Mouse (Mus musculus): Measurements from ENCODE around the gene Rcan2.

Gene Rcan2

DNA sequence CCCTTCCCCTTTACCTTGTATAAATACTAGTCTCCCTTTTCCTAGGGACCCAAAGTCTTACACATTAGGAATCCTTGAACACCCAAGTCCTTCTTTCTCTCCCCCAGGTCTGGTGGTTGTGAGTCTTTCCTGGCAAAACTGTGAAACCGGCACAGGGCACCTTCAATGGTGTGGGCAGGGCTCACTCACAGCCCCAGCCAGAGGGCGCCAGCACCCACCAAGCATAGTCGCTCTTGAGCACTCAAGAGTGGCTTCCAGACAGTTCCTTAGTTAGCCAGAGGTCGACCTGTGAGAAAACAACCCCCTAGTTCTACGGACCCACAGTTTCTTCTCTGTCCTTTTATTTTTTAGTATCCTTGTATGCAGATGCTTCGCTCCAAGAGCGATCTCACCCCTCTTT, at the start of gene Rcan2:
Rcan2 (plus strand) TSS at position 275 of the 400 bp plus-strand sequence.
- no peak for DNase-seq (ENCODE audit: low spot score)

DNA sequence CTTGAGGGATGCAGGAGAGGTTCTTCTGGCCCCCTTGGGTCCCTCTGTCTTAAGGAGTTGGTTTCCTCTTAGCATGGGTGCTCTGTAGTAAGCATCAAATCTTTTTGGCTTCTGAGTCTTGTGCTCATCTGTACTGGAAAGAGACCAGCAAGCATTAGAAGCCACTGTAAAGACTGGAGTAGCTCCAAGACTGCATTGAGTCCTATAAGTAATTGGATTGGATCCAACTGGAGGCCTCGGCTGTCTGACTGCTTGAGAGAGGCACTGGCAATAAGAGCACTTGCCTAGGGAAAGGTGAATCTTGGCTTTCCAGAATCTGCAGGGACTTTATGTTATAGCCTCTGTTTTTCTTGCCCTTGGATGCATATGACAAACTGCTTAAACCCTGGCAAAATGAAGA, 48.3 kb upstream of the Rcan2 start:
- DNase-seq (ENCODE audit: low spot score): no peak

DNA sequence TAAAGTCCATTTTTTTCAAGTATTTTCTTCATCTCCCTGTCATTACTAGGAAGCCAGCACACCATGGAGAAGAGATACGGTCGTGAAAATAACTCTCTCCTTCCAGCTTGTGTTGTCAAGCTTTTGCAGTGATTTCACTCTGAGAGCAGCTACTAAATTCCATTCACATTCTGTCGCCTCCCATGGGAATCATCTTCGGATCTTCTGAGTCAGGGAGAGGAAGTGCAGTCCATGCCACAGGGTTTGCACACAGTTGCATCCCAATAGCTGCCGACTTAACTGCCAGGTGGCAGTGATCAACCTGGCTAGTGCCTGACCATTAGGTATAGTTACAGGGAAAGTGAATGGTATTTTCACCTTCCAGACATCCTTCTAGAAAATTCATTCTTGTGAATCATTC, 46.5 kb upstream of the Rcan2 start:
- no peak for DNase-seq (ENCODE audit: low spot score)

DNA sequence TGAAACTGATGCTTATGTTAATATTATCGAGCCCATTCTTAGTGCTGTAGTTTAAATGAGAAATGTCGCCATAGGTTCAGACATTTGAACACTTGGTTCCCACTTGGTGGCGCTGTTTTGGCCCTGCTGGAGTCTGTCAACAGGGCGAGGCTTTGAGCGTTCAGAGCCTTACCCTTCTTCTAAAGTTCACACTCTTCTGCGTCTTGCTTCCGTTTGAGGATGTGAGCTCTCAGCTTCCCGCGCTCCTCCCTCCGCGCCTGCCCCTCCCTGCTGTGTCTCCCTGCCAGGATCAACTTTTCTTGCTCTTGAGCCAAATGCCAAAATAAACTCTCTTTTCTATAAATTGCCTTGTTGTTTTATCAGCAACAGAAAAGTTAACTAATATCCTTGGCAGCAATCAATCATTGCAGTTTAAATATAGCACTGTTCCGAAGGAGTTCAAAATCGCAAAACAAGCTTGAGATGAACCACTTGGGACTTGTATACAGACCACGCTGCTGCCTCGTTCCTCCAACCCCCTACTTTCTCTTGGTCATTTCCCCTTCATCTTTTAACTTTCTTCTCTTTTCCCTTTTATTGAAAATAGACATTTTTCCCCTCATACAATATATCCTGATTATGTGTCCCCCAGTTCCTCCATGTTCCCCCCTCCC, 42.4 kb upstream of the Rcan2 start:
- DNase-seq (ENCODE audit: low spot score): no peak

GRCm38 (mm10) chr17:43784531-43784930, 16.6 kb upstream of the Rcan2 start:
- DNase-seq (ENCODE audit: low spot score): no peak

DNA sequence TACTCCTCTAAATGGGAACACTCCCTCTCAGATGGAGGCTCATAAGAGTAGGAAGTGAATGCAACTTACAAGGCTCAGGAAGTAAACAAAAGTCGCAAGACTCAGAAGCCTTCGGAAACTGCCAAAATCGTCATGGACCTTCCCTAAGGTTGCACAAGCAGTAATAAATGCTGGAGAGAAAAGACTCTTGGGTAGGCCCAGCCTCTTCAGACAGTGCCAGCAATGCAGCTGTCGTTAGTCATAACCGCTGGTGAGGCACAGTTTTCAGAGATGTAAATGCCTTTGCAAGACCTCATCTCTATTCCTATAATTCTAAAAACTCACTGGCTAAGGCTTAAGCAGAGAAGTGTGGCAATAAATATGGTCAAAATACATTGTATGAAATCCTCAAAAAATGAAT, 12.9 kb upstream of the Rcan2 start:
- DNase-seq (ENCODE audit: low spot score): no peak

DNA sequence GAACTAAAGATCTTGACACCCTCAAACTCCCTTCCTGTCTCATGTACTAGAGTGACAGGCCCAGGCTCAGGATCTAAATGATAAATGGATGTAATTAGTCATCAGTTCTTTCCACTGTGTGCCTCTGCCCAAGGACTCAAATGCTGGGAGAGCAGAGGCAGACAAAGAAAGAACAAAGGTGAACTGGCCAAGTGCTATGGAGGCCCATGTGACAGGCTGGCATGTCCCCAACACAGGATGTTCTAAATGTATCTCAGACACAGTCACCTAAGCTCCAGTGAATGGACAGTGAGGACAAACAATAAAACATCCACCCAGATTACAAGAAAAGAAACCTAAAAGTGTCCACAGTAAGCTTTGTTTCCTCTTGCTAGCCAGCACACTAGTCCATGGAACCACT, 11.8 kb upstream of the Rcan2 start:
- DNase-seq (ENCODE audit: low spot score): no peak

GRCm38 (mm10) chr17:43791751-43792150, 9.4 kb upstream of the Rcan2 start:
- DNase-seq (ENCODE audit: low spot score): no peak

- DNase-seq (ENCODE audit: low spot score): no peak
These were observed 6.3 kb upstream of the Rcan2 start for GRCm38 (mm10) chr17:43794731-43795280.

GRCm38 (mm10) chr17:43801595-43802373, 633 bp downstream of the Rcan2 start:
- no peak for DNase-seq (ENCODE audit: low spot score)

DNA sequence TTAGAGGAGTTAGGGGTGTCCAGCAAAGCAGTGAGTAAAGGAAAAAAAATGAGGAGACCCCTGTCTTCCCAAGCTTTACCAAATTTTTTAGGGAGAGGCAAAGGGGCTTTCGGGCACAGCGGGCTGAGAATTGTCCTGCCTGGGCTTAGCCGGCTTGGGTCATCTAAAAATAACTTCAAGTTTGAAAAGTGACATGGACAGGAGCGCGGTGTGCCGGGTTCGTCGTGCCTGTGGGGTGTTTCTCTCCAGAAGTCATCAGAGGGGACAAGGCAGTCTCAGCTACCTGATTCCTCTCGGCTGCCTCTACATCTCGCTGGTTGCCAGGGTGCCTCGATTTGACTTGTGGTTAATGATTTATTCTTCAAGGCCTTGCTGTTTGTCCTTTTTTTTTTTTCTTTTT, 1.3 kb downstream of the Rcan2 start:
- no peak for DNase-seq (ENCODE audit: low spot score)

GRCm38 (mm10) chr17:43803111-43803510, 2.0 kb downstream of the Rcan2 start:
- no peak for DNase-seq (ENCODE audit: low spot score)

- DNase-seq (ENCODE audit: low spot score): no peak
These were observed 2.6 kb downstream of the Rcan2 start for GRCm38 (mm10) chr17:43803764-43804163.

GRCm38 (mm10) chr17:43806841-43807240, 5.7 kb downstream of the Rcan2 start:
- no peak for DNase-seq (ENCODE audit: low spot score)

DNA sequence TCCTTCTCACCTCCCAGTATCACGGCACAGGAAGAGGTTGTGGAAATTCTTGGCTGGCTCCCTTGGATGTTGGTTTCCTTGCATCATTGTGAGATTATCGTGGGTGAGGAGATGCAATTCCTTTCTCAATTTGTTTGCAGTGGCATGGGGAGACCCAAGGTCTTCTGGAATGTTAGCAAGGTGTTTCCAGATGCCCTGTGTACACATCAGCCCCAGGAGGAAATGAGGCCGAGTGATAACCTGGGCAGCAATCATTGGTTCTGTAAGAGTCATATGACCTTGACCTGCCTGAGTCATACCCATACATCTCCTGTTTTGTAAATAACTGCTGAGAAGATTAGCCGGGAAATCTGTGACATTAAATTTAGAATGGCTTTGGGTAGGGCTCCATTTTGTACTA, 10.3 kb downstream of the Rcan2 start:
- DNase-seq (ENCODE audit: low spot score): no peak

- no peak for DNase-seq (ENCODE audit: low spot score)
These were observed 14.2 kb downstream of the Rcan2 start for GRCm38 (mm10) chr17:43815376-43815775.

- DNase-seq (ENCODE audit: low spot score): no peak
These were observed 15.3 kb downstream of the Rcan2 start for GRCm38 (mm10) chr17:43816480-43816879.

GRCm38 (mm10) chr17:43817171-43817570, 16.0 kb downstream of the Rcan2 start:
- no peak for DNase-seq (ENCODE audit: low spot score)

GRCm38 (mm10) chr17:43818390-43818789, 17.2 kb downstream of the Rcan2 start:
- no peak for DNase-seq (ENCODE audit: low spot score)

DNA sequence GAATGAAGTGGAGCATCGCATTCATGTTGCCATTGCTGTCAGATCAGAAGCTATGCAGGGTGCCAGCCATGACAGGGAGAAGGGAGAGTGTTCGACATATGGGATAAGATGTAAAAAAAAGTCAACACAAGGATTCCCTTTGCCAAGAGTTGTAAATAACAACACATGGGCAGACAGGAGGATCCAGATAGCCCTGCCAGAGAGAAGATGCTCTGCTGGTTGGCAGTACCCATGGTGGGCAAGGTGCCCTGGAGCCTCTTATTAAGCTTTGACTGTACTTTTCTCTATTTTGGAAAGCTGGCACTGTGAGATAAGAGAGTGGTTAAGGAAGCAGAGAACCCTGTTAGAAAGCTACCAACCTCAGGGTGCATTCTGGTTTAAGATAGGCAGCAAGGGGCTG, 19.8 kb downstream of the Rcan2 start:
- no peak for DNase-seq (ENCODE audit: low spot score)

GRCm38 (mm10) chr17:43822207-43822606, 21.1 kb downstream of the Rcan2 start:
- no peak for DNase-seq (ENCODE audit: low spot score)

- no peak for DNase-seq (ENCODE audit: low spot score)
These were observed 21.5 kb downstream of the Rcan2 start for GRCm38 (mm10) chr17:43822630-43823029.

- DNase-seq (ENCODE audit: low spot score): no peak
These were observed 23.7 kb downstream of the Rcan2 start for GRCm38 (mm10) chr17:43824781-43825410.
